Mouse (Mus musculus) lung, postnatal 0 days (tissue): ENCODE results near the gene Duox2.

Experiments used
- CTCF ChIP-seq: IDR thresholded peaks from 2 replicates; pipeline ENCODE4 v1.5.1; 2016; ENCODE audit warnings: antibody characterized with exemption, mild to moderate bottlenecking
- EP300 ChIP-seq: IDR thresholded peaks from 2 replicates; pipeline ENCODE4 v1.6.1; 2016; ENCODE audit warnings: antibody characterized with exemption, mild to moderate bottlenecking, control low read depth

GRCm38 (mm10) chr2:122315372-122315771 lies 17.1 kb upstream of the Duox2 start, which contains the start of gene Duox1:
- no peak for TF ChIP-seq CTCF
- no peak for TF ChIP-seq EP300
